Mouse (Mus musculus): Measurements from ENCODE around the gene Pphln1.
A peak's percentile ranks its signal among the peaks of the same experiment; 100 is the strongest.

Gene Pphln1

GRCm38 (mm10) chr15:93435998-93436397 lies 37.8 kb downstream of the Pphln1 start:
- DNase-seq (ENCODE audit: low spot score in 2 of 2) = no peak

GRCm38 (mm10) chr15:93438663-93439062 lies 40.5 kb downstream of the Pphln1 start:
- DNase-seq (ENCODE audit: low spot score in 2 of 2) = peak in 1 of 2 experiments; percentile 75

GRCm38 (mm10) chr15:93442271-93442670 lies 44.1 kb downstream of the Pphln1 start:
- DNase-seq (ENCODE audit: low spot score in 2 of 2) = no peak

GRCm38 (mm10) chr15:93443676-93444075 lies 45.5 kb downstream of the Pphln1 start:
- DNase-seq (ENCODE audit: low spot score in 2 of 2) = no peak

GRCm38 (mm10) chr15:93448862-93449261 lies 50.7 kb downstream of the Pphln1 start:
- DNase-seq (ENCODE audit: low spot score in 2 of 2) = no peak

GRCm38 (mm10) chr15:93453296-93453695 lies 55.1 kb downstream of the Pphln1 start:
- no peak for DNase-seq (ENCODE audit: low spot score in 2 of 2)

GRCm38 (mm10) chr15:93456005-93456404 lies 57.9 kb downstream of the Pphln1 start:
- no peak for DNase-seq (ENCODE audit: low spot score in 2 of 2)

GRCm38 (mm10) chr15:93459422-93459821 lies 61.3 kb downstream of the Pphln1 start:
- no peak for DNase-seq (ENCODE audit: low spot score in 2 of 2)

GRCm38 (mm10) chr15:93461066-93461465 lies 62.9 kb downstream of the Pphln1 start:
- DNase-seq (ENCODE audit: low spot score in 2 of 2) = no peak

GRCm38 (mm10) chr15:93471651-93472050 lies 73.5 kb downstream of the Pphln1 start:
- no peak for DNase-seq (ENCODE audit: low spot score in 2 of 2)

- DNase-seq (ENCODE audit: low spot score in 2 of 2) = no peak
Observed at GRCm38 (mm10) chr15:93472089-93472488, 73.9 kb downstream of the Pphln1 start.

GRCm38 (mm10) chr15:93474277-93474676 lies 76.1 kb downstream of the Pphln1 start:
- DNase-seq (ENCODE audit: low spot score in 2 of 2) = peak in 1 of 2 experiments; percentile 29

- DNase-seq (ENCODE audit: low spot score in 2 of 2) = no peak
Observed at GRCm38 (mm10) chr15:93475688-93476087, 77.5 kb downstream of the Pphln1 start.

- DNase-seq (ENCODE audit: low spot score in 2 of 2) = no peak
Observed at GRCm38 (mm10) chr15:93477729-93478128, 79.6 kb downstream of the Pphln1 start.

- DNase-seq (ENCODE audit: low spot score in 2 of 2) = no peak
Observed at GRCm38 (mm10) chr15:93478676-93479075, 80.5 kb downstream of the Pphln1 start.

- peak; percentile 35 to 51 for DNase-seq (ENCODE audit: low spot score in 2 of 2)
Observed at GRCm38 (mm10) chr15:93479445-93479844, 81.3 kb downstream of the Pphln1 start.

- DNase-seq (ENCODE audit: low spot score in 2 of 2) = no peak
Observed at GRCm38 (mm10) chr15:93481112-93481511, 83.0 kb downstream of the Pphln1 start.

- DNase-seq (ENCODE audit: low spot score in 2 of 2) = no peak
Observed at GRCm38 (mm10) chr15:93484261-93484710, 86.1 kb downstream of the Pphln1 start.

GRCm38 (mm10) chr15:93485252-93485651 lies 87.1 kb downstream of the Pphln1 start:
- no peak for DNase-seq (ENCODE audit: low spot score in 2 of 2)

GRCm38 (mm10) chr15:93486066-93486465 lies 87.9 kb downstream of the Pphln1 start:
- DNase-seq (ENCODE audit: low spot score in 2 of 2) = no peak

GRCm38 (mm10) chr15:93489597-93489996 lies 91.4 kb downstream of the Pphln1 start:
- DNase-seq (ENCODE audit: low spot score in 2 of 2) = no peak

- DNase-seq (ENCODE audit: low spot score in 2 of 2) = no peak
Observed at GRCm38 (mm10) chr15:93494700-93495099, 96.5 kb downstream of the Pphln1 start.

GRCm38 (mm10) chr15:93499866-93500265 lies 101.7 kb downstream of the Pphln1 start:
- no peak for DNase-seq (ENCODE audit: low spot score in 2 of 2)

- no peak for DNase-seq (ENCODE audit: low spot score in 2 of 2)
Observed at GRCm38 (mm10) chr15:93502703-93503102, 104.6 kb downstream of the Pphln1 start.

Data from left cerebral cortex, adult 9 months (tissue).